Mouse (Mus musculus): ENCODE measurements around the gene Bysl.
"Not testable (repeated sequence)": the region's sequence is repeated elsewhere in the genome, so short reads cannot be mapped to it uniquely, and the experiment has no call there.

The Bysl gene

GRCm38 (mm10) chr17:47610849-47611660 lies at the start of gene Bysl, which contains the start of the genes Med20 and Gm20517:
Bysl (minus strand) TSS chr17:47611492.
Med20 (plus strand) TSS chr17:47611582.
Gm20517 (plus strand) TSS chr17:47611589.
- DNase-seq = peak; percentile 98 to 99

- DNase-seq = no peak
These were observed 47.5 kb upstream of the Bysl start for GRCm38 (mm10) chr17:47658741-47659243.

GRCm38 (mm10) chr17:47657901-47658300 lies 46.6 kb upstream of the Bysl start:
- DNase-seq = no peak

DNA sequence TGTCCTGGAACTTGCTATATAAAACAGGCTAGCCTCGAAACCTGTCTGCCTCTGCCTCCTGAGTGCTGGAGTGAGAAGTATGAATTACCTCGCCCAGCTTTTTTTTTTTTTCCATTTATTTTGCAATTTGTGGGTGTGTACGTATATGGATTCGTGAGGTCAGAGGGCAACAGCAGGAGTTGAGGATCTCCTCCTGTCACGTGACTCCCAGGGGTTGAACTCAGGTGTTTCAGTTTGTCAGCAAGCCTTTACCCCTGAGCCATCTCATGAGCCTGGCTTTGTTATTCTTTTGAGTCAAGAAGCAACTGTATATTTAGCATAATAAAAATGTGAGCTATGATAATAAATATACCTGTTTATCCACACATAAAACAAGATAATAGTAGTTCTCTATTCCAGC lies 44.4 kb upstream of the Bysl start:
- DNase-seq = no peak

DNA sequence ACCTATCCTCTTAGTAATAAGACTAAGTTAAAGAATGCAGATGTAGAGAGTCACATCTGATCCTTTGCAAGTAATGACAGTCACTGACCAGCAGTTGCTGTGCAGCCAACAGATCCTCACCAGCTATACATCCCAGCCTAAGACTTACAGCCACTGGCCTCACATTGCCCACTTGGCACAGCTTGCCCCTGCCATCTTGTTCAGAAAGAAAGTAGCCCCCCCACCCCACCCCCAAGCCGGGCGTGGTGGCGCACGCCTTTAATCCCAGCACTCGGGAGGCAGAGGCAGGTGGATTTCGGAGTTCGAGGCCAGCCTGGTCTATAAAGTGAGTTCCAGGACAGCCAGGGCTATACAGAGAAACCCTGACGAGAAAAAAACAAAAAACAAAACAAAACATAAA lies 43.1 kb upstream of the Bysl start:
- not testable (repeated sequence) for DNase-seq

DNA sequence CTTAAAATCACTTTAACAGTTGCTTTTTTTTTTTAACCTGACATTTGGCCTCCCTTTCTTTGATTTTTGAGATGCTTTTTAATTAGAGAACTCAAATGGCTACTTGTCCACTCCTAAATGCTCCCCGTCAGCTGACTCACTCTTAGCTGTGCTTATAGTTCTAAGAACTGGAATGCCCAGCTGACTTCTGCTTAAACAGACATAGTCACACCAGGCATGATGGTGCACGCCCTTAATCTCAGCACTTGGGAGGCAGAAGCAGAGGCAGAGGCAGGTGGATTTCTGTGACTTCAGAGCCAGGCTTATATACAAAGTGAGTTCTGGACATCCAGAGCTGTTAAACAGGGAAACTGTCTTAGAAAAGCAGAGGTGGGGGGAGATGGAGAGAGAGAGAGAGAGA lies 40.7 kb upstream of the Bysl start:
- no peak for DNase-seq

GRCm38 (mm10) chr17:47648966-47649365 lies 37.7 kb upstream of the Bysl start:
- no peak for DNase-seq

GRCm38 (mm10) chr17:47646683-47647082 lies 35.4 kb upstream of the Bysl start:
- peak; percentile 41 to 81 for DNase-seq

- DNase-seq = no peak
These were observed 31.7 kb upstream of the Bysl start for GRCm38 (mm10) chr17:47642992-47643391.

GRCm38 (mm10) chr17:47633999-47634770 lies 22.9 kb upstream of the Bysl start:
- no peak for DNase-seq

DNA sequence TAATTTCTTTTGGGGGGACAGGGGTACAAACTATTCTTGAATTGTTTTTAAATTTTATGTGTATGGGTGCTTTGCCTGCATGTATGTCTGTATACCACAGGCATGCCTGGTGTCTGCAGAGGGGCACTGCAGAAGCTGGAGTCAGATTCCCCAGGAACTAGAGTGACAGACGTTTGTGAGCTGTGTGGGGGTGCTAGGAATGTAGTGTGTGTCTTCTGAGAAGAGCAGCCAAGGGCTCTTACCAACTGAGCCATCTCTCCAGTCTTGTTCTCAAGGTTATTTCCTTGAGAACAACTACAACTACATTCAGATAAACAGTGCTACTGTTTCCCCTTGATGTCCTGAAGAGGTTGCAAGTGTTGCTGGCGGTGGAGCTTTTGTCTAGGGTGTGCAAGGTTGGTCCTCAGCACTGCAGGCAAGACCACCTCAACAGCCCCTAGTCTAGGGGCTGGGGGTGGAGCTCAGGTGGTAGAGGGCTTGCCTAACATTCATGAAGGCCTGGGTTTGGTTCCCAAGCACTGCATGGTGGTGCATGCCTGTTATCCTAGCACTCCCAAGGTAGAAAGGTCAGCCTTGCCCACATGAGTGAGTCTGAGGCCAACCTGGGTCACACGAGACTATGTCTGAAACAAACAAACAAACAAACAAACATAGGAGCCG lies 21.0 kb upstream of the Bysl start:
- DNase-seq = no peak

DNA sequence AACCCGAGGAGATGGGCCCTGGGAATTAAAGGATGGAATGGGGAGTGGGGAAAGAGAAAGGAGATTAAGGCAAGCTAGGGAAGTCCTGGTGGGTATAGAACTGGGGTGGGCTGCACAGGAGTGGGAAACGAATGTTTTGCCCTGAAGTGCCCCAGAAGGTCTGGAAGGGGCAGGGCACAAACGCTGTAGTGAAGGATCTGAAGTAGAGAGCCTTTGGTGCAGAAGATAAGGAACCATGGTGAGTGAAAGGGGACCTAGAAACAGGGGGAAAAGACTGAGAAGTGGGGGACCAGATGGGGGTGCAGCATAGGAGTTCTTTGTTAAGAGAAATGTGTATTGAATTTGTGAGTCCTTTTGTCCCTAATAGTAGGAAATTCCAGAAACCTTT lies 19.4 kb upstream of the Bysl start, which contains the start of gene Usp49:
TSS of gene Usp49 (plus strand) at position 13 of the 388 bp plus-strand sequence.
- DNase-seq = no peak

GRCm38 (mm10) chr17:47629717-47630677 lies 18.7 kb upstream of the Bysl start:
- peak; percentile 65 to 76 for DNase-seq

DNA sequence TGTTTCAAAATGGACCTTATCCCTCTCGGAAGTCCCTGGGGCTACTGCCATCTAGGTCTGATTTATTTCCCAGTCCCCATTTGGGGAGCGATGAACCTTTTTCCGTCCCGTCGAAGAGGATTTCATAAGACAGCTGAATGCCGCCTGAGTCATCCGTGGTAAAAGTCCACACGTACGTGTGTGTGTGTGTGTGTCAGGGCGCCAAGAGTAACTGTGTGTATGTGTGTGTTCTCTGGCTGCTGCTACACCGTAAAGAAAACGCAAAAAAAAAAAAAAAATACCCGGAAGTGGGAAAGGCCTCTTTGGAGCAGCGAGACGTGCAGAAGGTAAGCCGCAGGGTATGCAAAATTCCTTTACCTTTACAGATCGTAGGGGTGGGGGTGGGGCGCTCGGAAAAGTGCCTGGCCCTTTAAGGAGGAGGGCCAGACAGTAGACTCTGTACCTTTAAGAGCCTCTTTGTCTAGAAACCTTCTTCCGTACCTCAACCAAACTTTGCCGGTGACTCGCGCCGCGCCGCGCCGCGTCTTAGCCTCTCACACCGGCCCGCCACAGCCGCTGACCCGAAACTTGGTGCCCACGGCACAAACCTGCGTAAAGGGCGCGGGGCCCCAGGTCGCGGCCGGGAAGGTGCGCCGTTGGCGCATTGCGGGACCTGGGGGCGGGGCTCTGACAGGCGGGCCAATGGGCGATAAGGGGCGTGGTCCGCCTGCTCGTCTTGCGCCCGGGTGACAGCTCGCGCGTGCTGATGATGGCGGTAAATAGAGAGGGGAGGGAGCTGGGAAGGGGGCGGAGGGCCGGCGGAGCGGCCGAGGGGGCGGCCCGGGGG lies 17.8 kb upstream of the Bysl start:
- peak; percentile 97 for DNase-seq

- no peak for DNase-seq
These were observed 16.5 kb upstream of the Bysl start for GRCm38 (mm10) chr17:47627791-47628190.

DNA sequence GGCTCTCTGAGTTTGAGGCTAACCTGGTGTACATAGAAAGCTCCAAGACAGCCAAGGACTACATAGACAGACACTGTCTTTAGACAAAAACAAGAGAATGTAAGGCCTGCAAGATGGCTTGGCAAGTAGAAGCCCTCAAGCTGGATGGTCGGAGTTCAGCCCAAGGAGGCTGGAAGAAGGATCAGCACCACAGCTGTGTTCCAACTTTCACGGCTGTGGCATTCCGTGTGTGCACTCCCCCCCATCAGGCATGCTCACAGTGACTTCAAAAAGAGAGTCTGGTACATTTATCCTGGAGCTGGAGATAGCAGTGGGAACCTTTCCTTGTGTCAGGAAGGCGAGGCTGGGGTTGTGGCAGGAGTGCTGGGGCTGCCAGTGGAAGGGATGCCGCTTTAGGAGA lies 14.7 kb upstream of the Bysl start:
- no peak for DNase-seq

- no peak for DNase-seq
These were observed 13.8 kb upstream of the Bysl start for GRCm38 (mm10) chr17:47625088-47625487.

GRCm38 (mm10) chr17:47624572-47624971 lies 13.3 kb upstream of the Bysl start:
- peak in 1 of 2 experiments; percentile 24 for DNase-seq

DNA sequence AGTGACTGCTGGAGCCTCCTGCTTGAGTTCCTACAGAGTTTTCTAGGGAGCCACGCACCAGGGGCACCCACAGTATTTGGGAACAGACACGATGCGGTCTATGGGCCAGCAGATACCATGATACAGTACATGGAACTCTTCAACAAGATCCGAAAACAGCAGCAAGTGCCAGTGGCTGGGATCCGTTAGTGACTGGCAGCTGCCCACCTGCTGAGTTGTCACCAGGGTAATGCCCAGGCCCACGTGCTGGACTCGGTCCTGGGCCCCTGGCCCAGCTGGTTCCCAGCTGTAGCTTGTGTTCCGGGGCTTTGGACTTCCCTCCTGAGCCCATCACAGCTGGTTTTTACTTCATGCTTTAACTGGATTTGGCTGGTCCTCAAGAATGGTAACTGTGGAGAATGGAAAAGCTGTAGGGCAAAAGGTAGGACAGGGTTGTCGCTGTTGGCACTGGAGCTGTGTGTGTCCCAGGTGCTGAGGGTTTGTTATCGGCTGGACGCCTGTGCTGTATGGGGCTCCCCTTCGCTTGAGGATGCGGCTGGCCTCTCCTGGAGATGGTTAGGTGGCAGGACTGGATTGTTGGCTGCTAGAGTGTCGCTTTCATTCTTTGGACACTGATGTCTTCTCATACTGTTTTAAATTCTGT lies 11.7 kb upstream of the Bysl start:
- DNase-seq = no peak

- peak; percentile 51 to 62 for DNase-seq
These were observed 7.4 kb upstream of the Bysl start for GRCm38 (mm10) chr17:47618556-47619311.

Measured in cerebellum, postnatal 14 days (tissue).